10 mouse cellular contexts compared by ENCODE assay signal in the genomic region with DNA sequence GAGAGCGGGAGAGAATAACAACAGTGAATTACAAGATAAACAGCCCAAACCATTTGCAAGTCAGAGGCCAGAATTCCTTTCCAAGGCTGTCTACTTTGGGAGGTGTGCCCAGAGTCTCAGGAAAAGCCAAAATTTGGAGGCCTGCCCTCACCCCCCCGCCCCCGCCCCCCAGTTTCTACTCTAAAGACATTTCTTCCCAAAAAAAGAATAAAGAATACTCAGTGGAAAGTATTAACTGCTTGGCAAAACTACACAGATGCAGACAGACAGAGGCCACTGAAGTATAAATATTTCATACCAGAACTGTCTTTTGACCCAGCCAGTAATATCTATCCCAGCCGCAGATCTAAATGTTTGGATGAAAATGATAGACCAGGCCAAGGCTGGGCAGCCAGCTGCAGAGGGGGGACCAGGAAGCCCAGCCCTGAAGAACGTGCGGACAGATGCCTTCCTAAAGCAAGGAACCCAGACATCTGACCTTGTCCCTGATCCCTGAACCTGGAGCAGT. TPM values are rescaled to one million over a fixed set of nuclear protein-coding genes. Genes with fewer than 3 reads are reported as not detected.
DNase-seq lines count a peak whose midpoint lies in the region; ATAC-seq and TF ChIP-seq lines count a peak whose summit lies in the region.
"Had no signal": no experiment of that assay in that cellular context is flagged by ENCODE, and none has a peak within 500 bp of the region (broad histone marks: within the 10 kb centered on the region; RNA-seq: fewer than 3 reads in every experiment).

No protein-coding gene starts in this region.

- no peaks in the 10 kb centered on the region for H3K27me3 ChIP-seq in intestine, embryonic 14.5 days (replicated peaks; ENCODE audit: control insufficient read depth, insufficient read depth, low read length)
- no peaks in the 10 kb centered on the region for H3K27me3 ChIP-seq in intestine, postnatal 0 days (replicated peaks; ENCODE audit: control insufficient read depth, insufficient read depth, low read length)
- H3K27me3 ChIP-seq in embryonic facial prominence, embryonic 15.5 days, result no peaks in the 10 kb centered on the region

- no peak overlapping the region for H3K4me3 ChIP-seq in intestine, embryonic 14.5 days (ENCODE audit: low read depth, low read length)
- no peak overlapping the region for H3K4me3 ChIP-seq in intestine, postnatal 0 days (ENCODE audit: low read depth, low read length)
- no peak overlapping the region for H3K4me3 ChIP-seq in embryonic facial prominence, embryonic 15.5 days (replicated peaks)
- H3K4me3 ChIP-seq: layer of hippocampus, adult 2 months had no signal

- no peak overlapping the region for H3K9ac ChIP-seq in intestine, embryonic 14.5 days (ENCODE audit: low read length)
- H3K9ac ChIP-seq in intestine, postnatal 0 days (ENCODE audit: low read depth, low read length), result no peak overlapping the region
- H3K9ac ChIP-seq in embryonic facial prominence, embryonic 15.5 days, result no peak overlapping the region

- peak overlapping the region; percentile 77 for H3K27ac ChIP-seq in intestine, embryonic 14.5 days (ENCODE audit: low read depth)
- no peak overlapping the region for H3K27ac ChIP-seq in intestine, postnatal 0 days (ENCODE audit: low read depth, low read length)
- peak overlapping the region; percentile 68 for H3K27ac ChIP-seq in embryonic facial prominence, embryonic 15.5 days (replicated peaks)
- H3K27ac ChIP-seq: layer of hippocampus, adult 2 months; macrophage had no signal

- peaks cover 3% of the 10 kb centered on the region; the same call in 1 of the 2 replicates for H3K4me1 ChIP-seq in intestine, embryonic 14.5 days (replicated peaks; ENCODE audit: control insufficient read depth, insufficient read depth, low read length)
- H3K4me1 ChIP-seq in intestine, postnatal 0 days (replicated peaks; ENCODE audit: control insufficient read depth, insufficient read depth, low read length), result no peaks in the 10 kb centered on the region; the same call in 1 of the 2 replicates
- H3K4me1 ChIP-seq in embryonic facial prominence, embryonic 15.5 days, result no peaks in the 10 kb centered on the region

- DNase-seq in intestine, embryonic 14.5 days (ENCODE audit: low spot score), result no peak
- peak; percentile 66 for DNase-seq in adipocyte (ENCODE audit: low spot score)
- peak; percentile 44 for DNase-seq in lung, postnatal 14 days
- no peak for DNase-seq in urinary bladder, postnatal 14 days (ENCODE audit: low spot score)
- DNase-seq: thymus, postnatal 25 days had no signal

- no peaks in the 10 kb centered on the region for H3K36me3 ChIP-seq in intestine, embryonic 14.5 days (ENCODE audit: control insufficient read depth, insufficient read depth, low read length)
- no peaks in the 10 kb centered on the region for H3K36me3 ChIP-seq in intestine, postnatal 0 days (ENCODE audit: control insufficient read depth, insufficient read depth)
- H3K36me3 ChIP-seq in embryonic facial prominence, embryonic 15.5 days, result no peaks in the 10 kb centered on the region

- ATAC-seq in intestine, embryonic 14.5 days (replicated peaks; ENCODE audit: low FRiP score, low TSS enrichment, low read depth), result no peak
- no peak for ATAC-seq in intestine, postnatal 0 days
- peak; percentile 67; the same call in 1 of the 2 replicates for ATAC-seq in embryonic facial prominence, embryonic 15.5 days (ENCODE audit: insufficient number of reproducible peaks, low FRiP score, low TSS enrichment, low read depth)
- no peak for ATAC-seq in cerebellum, adult (ENCODE audit: insufficient number of reproducible peaks, low FRiP score, low TSS enrichment)

- no peak for TF ChIP-seq CTCF in intestine, postnatal 0 days (IDR thresholded peaks at IDR 0.05; ENCODE audit: low read depth)

- H3K4me2 ChIP-seq in intestine, embryonic 14.5 days (ENCODE audit: low read length), result no peak overlapping the region
- no peak overlapping the region for H3K4me2 ChIP-seq in intestine, postnatal 0 days (replicated peaks; ENCODE audit: low read depth)
- no peak overlapping the region for H3K4me2 ChIP-seq in embryonic facial prominence, embryonic 15.5 days (replicated peaks)

- WGBS in intestine, embryonic 14.5 days, result 40% methylated on average over 6 of the region's 6 CpGs
- WGBS in intestine, postnatal 0 days, result 47% methylated on average over 6 of the region's 6 CpGs
- 50% methylated on average over 6 of the region's 6 CpGs for whole genome bisulfite sequencing in embryonic facial prominence, embryonic 15.5 days

- H3K9me3 ChIP-seq in intestine, embryonic 14.5 days (ENCODE audit: control insufficient read depth, low read length), result peaks cover 13% of the 10 kb centered on the region
- H3K9me3 ChIP-seq in intestine, postnatal 0 days (ENCODE audit: control insufficient read depth), result 0 out of 2 replicates have a peak, but pooled peaks cover 3% of the 10 kb centered on the region
- H3K9me3 ChIP-seq in embryonic facial prominence, embryonic 15.5 days (replicated peaks), result 0 out of 2 replicates have a peak, but pooled peaks cover 4% of the 10 kb centered on the region

RNA-seq across cellular contexts. Expression of gene Irf2bp2, which starts 40.8 kb away (rescaled TPM):
- polyA plus RNA-seq in intestine, embryonic 14.5 days (2014; fragmentation: Nextera tagmentation; extraction: Ambion mirVana), result 11.3 and 11.5 TPM in 2 replicates
- polyA plus RNA-seq in intestine, postnatal 0 days (2015; fragmentation: Nextera tagmentation; extraction: Ambion mirVana), result 13.3 and 14.9 TPM in 2 replicates
- 12.5 and 14.7 TPM in 2 replicates for polyA plus RNA-seq in embryonic facial prominence, embryonic 15.5 days (2015; fragmentation: Nextera tagmentation; extraction: Ambion mirVana)

Comparison
In these comparisons a context has a peak if more than half of its experiments do, and no peak if none do; other contexts are left out.
1. DNase-seq: peak in adipocyte (single experiment) and lung, postnatal 14 days (single experiment); none in intestine, embryonic 14.5 days (single experiment) and urinary bladder, postnatal 14 days (single experiment).